In the genomic region with DNA sequence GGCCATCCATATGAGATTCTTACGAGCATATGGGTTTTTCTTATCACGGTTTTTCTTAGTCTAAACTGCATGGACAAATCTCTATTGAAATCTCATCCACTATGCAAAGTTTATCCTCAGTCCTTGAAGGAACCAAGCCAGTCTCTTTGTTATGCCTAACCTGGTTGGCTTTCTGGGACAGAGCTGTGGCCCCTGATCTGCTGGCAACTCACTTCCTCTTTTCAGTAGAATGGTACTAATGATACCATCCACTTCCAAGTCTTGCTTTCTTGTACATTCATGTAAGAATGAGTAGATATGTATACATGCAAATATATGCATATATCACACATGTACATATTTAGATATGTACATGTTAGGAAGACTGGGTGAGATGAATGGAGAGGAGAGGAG, we compare ENCODE assay signal across 25 mouse cellular contexts.
A peak's percentile ranks its signal among the peaks of the same experiment; 100 is the strongest.
DNase-seq lines count a peak whose midpoint lies in the region; ATAC-seq and TF ChIP-seq lines count a peak whose summit lies in the region.
"Had no signal": no experiment of that assay in that cellular context is flagged by ENCODE, and none has a peak within 500 bp of the region (broad histone marks: within the 10 kb centered on the region; RNA-seq: fewer than 3 reads in every experiment).

No protein-coding gene starts in this region.

- H3K9ac ChIP-seq in forebrain, embryonic 16.5 days (replicated peaks; ENCODE audit: low read depth, low read length), result no peak overlapping the region
- no peak overlapping the region for H3K9ac ChIP-seq in forebrain, embryonic 12.5 days
- H3K9ac ChIP-seq in CH12.LX (ENCODE audit: insufficient read depth, low read depth), result no peak overlapping the region
- no peak overlapping the region for H3K9ac ChIP-seq in embryonic facial prominence, embryonic 15.5 days
- no peak overlapping the region for H3K9ac ChIP-seq in heart, embryonic 11.5 days (ENCODE audit: low read depth, low read length)
- H3K9ac ChIP-seq: forebrain, embryonic 15.5 days; heart, embryonic 15.5 days; hindbrain, embryonic 14.5 days; limb, embryonic 13.5 days; liver, embryonic 13.5 days; lung, embryonic 14.5 days; neural tube, embryonic 15.5 days had no signal

- no peak overlapping the region for H3K4me2 ChIP-seq in forebrain, embryonic 16.5 days (ENCODE audit: low read length)
- H3K4me2 ChIP-seq in forebrain, embryonic 12.5 days, result no peak overlapping the region
- no peak overlapping the region for H3K4me2 ChIP-seq in CH12.LX (ENCODE audit: insufficient read depth, low read depth, poor library complexity, severe bottlenecking)
- no peak overlapping the region for H3K4me2 ChIP-seq in embryonic facial prominence, embryonic 15.5 days (replicated peaks)
- no peak overlapping the region for H3K4me2 ChIP-seq in heart, embryonic 11.5 days
- H3K4me2 ChIP-seq: forebrain, embryonic 15.5 days; heart, embryonic 15.5 days; hindbrain, embryonic 14.5 days; limb, embryonic 13.5 days; liver, embryonic 13.5 days; lung, embryonic 14.5 days; midbrain, embryonic 11.5 days; neural tube, embryonic 15.5 days had no signal

- in situ Hi-C loops in CH12.LX (cut with MboI; ENCODE audit: low pct_ligation_motif_present, low pct_unique_long_range_greater_than_20kb, low sequenced_read_pairs), result no loop called here

- H3K27me3 ChIP-seq in forebrain, embryonic 16.5 days (replicated peaks; ENCODE audit: control insufficient read depth, insufficient read depth, low read length), result no peaks in the 10 kb centered on the region
- H3K27me3 ChIP-seq in forebrain, embryonic 12.5 days, result no peaks in the 10 kb centered on the region
- H3K27me3 ChIP-seq in CH12.LX (replicated peaks), result no peaks in the 10 kb centered on the region
- no peaks in the 10 kb centered on the region for H3K27me3 ChIP-seq in embryonic facial prominence, embryonic 15.5 days
- H3K27me3 ChIP-seq in megakaryocyte, embryonic 14.5 days (replicated peaks), result peaks cover under 1% of the 10 kb centered on the region
- no peaks in the 10 kb centered on the region for H3K27me3 ChIP-seq in heart, embryonic 11.5 days (ENCODE audit: control insufficient read depth, insufficient read depth, low read length)
- H3K27me3 ChIP-seq: forebrain, embryonic 15.5 days; heart, embryonic 15.5 days; limb, embryonic 13.5 days; liver, embryonic 13.5 days; neural tube, embryonic 15.5 days had no signal

- no peaks in the 10 kb centered on the region for H3K79me2 ChIP-seq in CH12.LX (replicated peaks; ENCODE audit: control insufficient read depth, extremely low read depth, insufficient read depth, poor library complexity, severe bottlenecking)

- ATAC-seq in forebrain, embryonic 16.5 days, result no peak
- no peak for ATAC-seq in forebrain, embryonic 12.5 days (ENCODE audit: low FRiP score)
- no peak for ATAC-seq in embryonic facial prominence, embryonic 15.5 days (ENCODE audit: insufficient number of reproducible peaks, low FRiP score, low TSS enrichment, low read depth)
- ATAC-seq in heart, embryonic 11.5 days (replicated peaks; ENCODE audit: insufficient number of reproducible peaks, low FRiP score, low TSS enrichment), result no peak
- ATAC-seq: activated CD4-positive, CD25-positive, alpha-beta regulatory T cell, adult 4 months; CD4-positive, CD25-positive, alpha-beta regulatory T cell, adult 4 months; inflammation-experienced regulatory T-cells, adult 6 months had no signal

- dilution Hi-C loops in CH12.LX (cut with MboI; ENCODE audit: extremely low pct_ligation_motif_present, extremely low pct_unique_long_range_greater_than_20kb, low sequenced_read_pairs), result no loop called here

- no peak overlapping the region for H3K4me3 ChIP-seq in forebrain, embryonic 16.5 days (replicated peaks; ENCODE audit: low read length)
- H3K4me3 ChIP-seq in forebrain, embryonic 12.5 days (replicated peaks), result no peak overlapping the region
- H3K4me3 ChIP-seq in CH12.LX (replicated peaks in 1 of 3; ENCODE audit: low read depth in 2 of 3, low read length in 2 of 3, poor library complexity in 1 of 3), result no peak overlapping the region
- H3K4me3 ChIP-seq in embryonic facial prominence, embryonic 15.5 days (replicated peaks), result no peak overlapping the region
- H3K4me3 ChIP-seq in megakaryocyte, embryonic 14.5 days (replicated peaks), result peak overlapping the region; percentile 64
- H3K4me3 ChIP-seq in heart, embryonic 11.5 days (ENCODE audit: low read depth, low read length), result no peak overlapping the region
- no peak overlapping the region for H3K4me3 ChIP-seq in lung, adult 2 months (replicated peaks; ENCODE audit: extremely low read depth, low read depth, low read length)
- H3K4me3 ChIP-seq: forebrain, embryonic 15.5 days; heart, embryonic 15.5 days; limb, embryonic 13.5 days; liver, embryonic 13.5 days; neural tube, embryonic 15.5 days had no signal

- no peak for TF ChIP-seq EP300 in CH12.LX (IDR thresholded peaks at IDR 0.05; ENCODE audit: low read length)

- H3K4me1 ChIP-seq in forebrain, embryonic 16.5 days (replicated peaks; ENCODE audit: control insufficient read depth, insufficient read depth, low read length), result peaks cover 5% of the 10 kb centered on the region; the same call in 1 of the 2 replicates
- H3K4me1 ChIP-seq in forebrain, embryonic 12.5 days, result peaks cover 9% of the 10 kb centered on the region
- H3K4me1 ChIP-seq in CH12.LX (ENCODE audit: control insufficient read depth in 1 of 2, insufficient read depth in 2 of 2), result peaks cover 16 to 28% of the 10 kb centered on the region in 2 experiments; a peak in 3 of 4 replicates
- H3K4me1 ChIP-seq in embryonic facial prominence, embryonic 15.5 days, result peaks cover 48% of the 10 kb centered on the region
- peaks cover 82% of the 10 kb centered on the region for H3K4me1 ChIP-seq in megakaryocyte, embryonic 14.5 days
- H3K4me1 ChIP-seq in heart, embryonic 11.5 days (ENCODE audit: control insufficient read depth, insufficient read depth, low read length), result peaks cover 5% of the 10 kb centered on the region
- peaks cover 3% of the 10 kb centered on the region for H3K4me1 ChIP-seq in lung, adult 2 months (ENCODE audit: control insufficient read depth, insufficient read depth, low read length)
- H3K4me1 ChIP-seq: liver, embryonic 13.5 days had no signal

- H3K9me3 ChIP-seq in forebrain, embryonic 16.5 days (ENCODE audit: control insufficient read depth, low read length), result no peaks in the 10 kb centered on the region
- H3K9me3 ChIP-seq in forebrain, embryonic 12.5 days, result no peaks in the 10 kb centered on the region
- H3K9me3 ChIP-seq in CH12.LX (replicated peaks; ENCODE audit: low read length), result peaks cover 4% of the 10 kb centered on the region
- no peaks in the 10 kb centered on the region for H3K9me3 ChIP-seq in embryonic facial prominence, embryonic 15.5 days (replicated peaks)
- peaks cover 17% of the 10 kb centered on the region for H3K9me3 ChIP-seq in megakaryocyte, embryonic 14.5 days
- no peaks in the 10 kb centered on the region for H3K9me3 ChIP-seq in heart, embryonic 11.5 days (replicated peaks; ENCODE audit: control insufficient read depth, low read length)
- H3K9me3 ChIP-seq: forebrain, embryonic 15.5 days; heart, embryonic 15.5 days; liver, embryonic 13.5 days; neural tube, embryonic 15.5 days had no signal

- TF ChIP-seq CTCF in CH12.LX (conservative IDR thresholded peaks at IDR 0.05 in 1 of 2, IDR thresholded peaks at IDR 0.05 in 1 of 2; ENCODE audit: low read depth in 2 of 2, low read length in 2 of 2), result no peak
- TF ChIP-seq CTCF in lung, adult 2 months (IDR thresholded peaks at IDR 0.05; ENCODE audit: insufficient read depth, low read length), result no peak

- no peak for TF ChIP-seq RAD21 in CH12.LX (IDR thresholded peaks at IDR 0.05; ENCODE audit: low read depth, low read length)

- peak; percentile 29 for DNase-seq in CH12.LX (ENCODE audit: extremely low read depth)
- no peak for DNase-seq in lung, adult 2 months
- DNase-seq in adrenal gland, adult (ENCODE audit: inconsistent age in 2 of 2, low spot score in 1 of 2), result no peak
- DNase-seq: cerebellum, adult 9-10 months; gastrocnemius, postnatal 25 days; heart, postnatal 36 days; kidney, adult 18-20 months; liver, embryonic 13.5 days; right cerebral cortex, adult 18-20 months; right cerebral cortex, postnatal 4 days had no signal

- H3K36me3 ChIP-seq in forebrain, embryonic 16.5 days (ENCODE audit: control insufficient read depth, insufficient read depth), result no peaks in the 10 kb centered on the region
- H3K36me3 ChIP-seq in forebrain, embryonic 12.5 days (replicated peaks), result no peaks in the 10 kb centered on the region
- H3K36me3 ChIP-seq in CH12.LX (replicated peaks in 1 of 2; ENCODE audit: control insufficient read depth in 1 of 2, insufficient read depth in 1 of 2, low read length in 1 of 2), result no peaks in the 10 kb centered on the region
- no peaks in the 10 kb centered on the region for H3K36me3 ChIP-seq in embryonic facial prominence, embryonic 15.5 days
- H3K36me3 ChIP-seq in megakaryocyte, embryonic 14.5 days (replicated peaks; ENCODE audit: low read length), result peaks cover 8% of the 10 kb centered on the region
- H3K36me3 ChIP-seq in heart, embryonic 11.5 days (ENCODE audit: control insufficient read depth, insufficient read depth, low read length), result no peaks in the 10 kb centered on the region
- H3K36me3 ChIP-seq: forebrain, embryonic 15.5 days; heart, embryonic 15.5 days; limb, embryonic 13.5 days; liver, embryonic 13.5 days; neural tube, embryonic 15.5 days had no signal

- peak overlapping the region; percentile 21; the same call in 1 of the 2 replicates for H3K27ac ChIP-seq in forebrain, embryonic 16.5 days (ENCODE audit: low read length)
- no peak overlapping the region for H3K27ac ChIP-seq in forebrain, embryonic 12.5 days
- no peak overlapping the region for H3K27ac ChIP-seq in CH12.LX (ENCODE audit: insufficient read depth, low read depth)
- H3K27ac ChIP-seq in embryonic facial prominence, embryonic 15.5 days (replicated peaks), result peak overlapping the region; percentile 90
- H3K27ac ChIP-seq in heart, embryonic 11.5 days (ENCODE audit: low read depth, low read length), result no peak overlapping the region
- H3K27ac ChIP-seq: heart, embryonic 15.5 days; hindbrain, embryonic 14.5 days; limb, embryonic 13.5 days; liver, embryonic 13.5 days had no signal

- 71% methylated on average over 2 of the region's 2 CpGs for WGBS in forebrain, embryonic 16.5 days
- WGBS in forebrain, embryonic 12.5 days, result 92% methylated on average over 2 of the region's 2 CpGs
- WGBS in embryonic facial prominence, embryonic 15.5 days, result 55% methylated on average over 2 of the region's 2 CpGs
- 81% methylated on average over 2 of the region's 2 CpGs for WGBS in heart, embryonic 11.5 days (ENCODE audit: insufficient replicate concordance)
- WGBS in lung, adult 2 months, result 92% methylated on average over 2 of the region's 2 CpGs

- no peak for TF ChIP-seq POLR2A in CH12.LX (IDR thresholded peaks at IDR 0.05; ENCODE audit: low read depth, low read length)
- no peak for TF ChIP-seq POLR2A in lung, adult 2 months (IDR thresholded peaks at IDR 0.05; ENCODE audit: borderline replicate concordance, extremely low read depth, low read depth, low read length)

TF ChIP-seq in CH12.LX, 34 proteins besides CTCF, POLR2A, EP300 and RAD21 (continues in another document):
- TF ChIP-seq ETS1 (conservative IDR thresholded peaks at IDR 0.05; ENCODE audit: low read depth, low read length), result no peak
- TF ChIP-seq HCFC1 (IDR thresholded peaks at IDR 0.05; ENCODE audit: low read depth, low read length), result no peak
- no peak for TF ChIP-seq TBP (conservative IDR thresholded peaks at IDR 0.05; ENCODE audit: low read depth, low read length)
- TF ChIP-seq MAX (IDR thresholded peaks at IDR 0.05; ENCODE audit: low read length), result no peak
- TF ChIP-seq BHLHE40 (IDR thresholded peaks at IDR 0.05; ENCODE audit: low read depth, low read length), result no peak

Comparison
In these comparisons a context has a peak if more than half of its experiments do, and no peak if none do; other contexts are left out.
1. H3K27ac ChIP-seq: peak in forebrain, embryonic 16.5 days (single experiment) and embryonic facial prominence, embryonic 15.5 days (single experiment); none in forebrain, embryonic 12.5 days (single experiment), CH12.LX (single experiment) and heart, embryonic 11.5 days (single experiment).